Mouse (Mus musculus): ENCODE data around the gene Dsel. TPM values are rescaled to one million over a fixed set of nuclear protein-coding genes. Genes with fewer than 3 reads are reported as not detected.

The Dsel gene
- total and polyA plus RNA-seq, 2 experiments from 2014 or later, result 7.3 to 15.9 TPM

DNA sequence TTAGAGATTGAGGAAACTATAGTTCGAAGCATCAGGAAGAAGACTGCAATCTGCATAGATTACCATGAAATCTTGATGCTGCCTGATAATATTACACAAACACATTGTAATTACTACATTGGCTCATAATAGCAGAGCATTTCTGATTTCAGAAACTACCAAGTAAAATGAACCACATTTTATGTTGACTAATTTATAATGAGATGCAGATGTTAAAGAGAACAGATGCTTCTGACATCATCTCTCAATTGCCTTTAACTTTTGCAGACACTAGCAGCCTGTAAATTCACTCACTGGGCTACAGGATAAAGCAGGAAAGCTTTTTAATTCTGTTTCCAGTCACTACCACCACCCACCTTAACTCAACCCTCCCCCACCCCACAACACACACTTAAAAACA lies 6.9 kb downstream of the Dsel start:
- ATAC-seq (no peak), DNase-seq (ENCODE audit: low spot score) (no peak)
- Histone ChIP-seq H3K4me3 (ENCODE audit: low read length) (no peak overlapping the region), H3K4me2 (ENCODE audit: low read depth, low read length) (no peak overlapping the region), H3K36me3 (ENCODE audit: insufficient read depth, low read length) (no peaks in the 10 kb centered on the region), H3K4me1 (ENCODE audit: insufficient read depth, low read length) (no peaks in the 10 kb centered on the region), H3K9me3 (ENCODE audit: low read length) (no peaks in the 10 kb centered on the region), H3K27me3 (ENCODE audit: insufficient read depth, low read length) (no peaks in the 10 kb centered on the region), H3K9ac (replicated peaks; ENCODE audit: low read length) (no peak overlapping the region), H3K27ac (no peak overlapping the region)
- WGBS, result 87% methylated on average over 1 of the region's 1 CpGs
- TF ChIP-seq CTCF (IDR thresholded peaks at IDR 0.05; ENCODE audit: low read depth), result no peak

DNA sequence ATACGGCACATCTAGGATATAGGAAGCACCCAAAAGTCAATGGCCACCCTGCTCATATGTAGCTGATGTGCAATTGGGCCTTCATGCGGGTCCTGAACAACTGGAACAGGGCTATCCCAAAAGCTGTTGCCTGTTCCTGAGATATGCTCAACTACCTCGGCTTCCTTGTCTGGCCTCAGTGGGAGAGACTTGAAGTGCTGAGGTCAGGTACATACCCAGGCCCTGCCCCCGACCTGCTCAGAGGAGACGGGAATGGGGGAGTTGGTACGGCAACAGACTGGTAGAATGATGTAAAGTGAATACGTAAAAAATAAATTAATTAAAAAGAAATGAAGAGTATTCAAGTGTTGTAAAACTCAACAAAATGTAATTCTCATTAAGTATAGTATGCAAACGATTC lies 12.3 kb downstream of the Dsel start:
- Histone ChIP-seq H3K4me3 (ENCODE audit: low read length) (no peak overlapping the region), H3K27me3 (ENCODE audit: insufficient read depth, low read length) (no peaks in the 10 kb centered on the region), H3K27ac (no peak overlapping the region), H3K4me1 (ENCODE audit: insufficient read depth, low read length) (no peaks in the 10 kb centered on the region), H3K9me3 (ENCODE audit: low read length) (no peaks in the 10 kb centered on the region), H3K9ac (replicated peaks; ENCODE audit: low read length) (no peak overlapping the region), H3K4me2 (ENCODE audit: low read depth, low read length) (no peak overlapping the region), H3K36me3 (ENCODE audit: insufficient read depth, low read length) (no peaks in the 10 kb centered on the region)
- DNase-seq (ENCODE audit: low spot score), result no peak
- no peak for ATAC-seq
- no peak for TF ChIP-seq CTCF (IDR thresholded peaks at IDR 0.05; ENCODE audit: low read depth)
- WGBS, result 90% methylated on average over 8 of the region's 8 CpGs

DNA sequence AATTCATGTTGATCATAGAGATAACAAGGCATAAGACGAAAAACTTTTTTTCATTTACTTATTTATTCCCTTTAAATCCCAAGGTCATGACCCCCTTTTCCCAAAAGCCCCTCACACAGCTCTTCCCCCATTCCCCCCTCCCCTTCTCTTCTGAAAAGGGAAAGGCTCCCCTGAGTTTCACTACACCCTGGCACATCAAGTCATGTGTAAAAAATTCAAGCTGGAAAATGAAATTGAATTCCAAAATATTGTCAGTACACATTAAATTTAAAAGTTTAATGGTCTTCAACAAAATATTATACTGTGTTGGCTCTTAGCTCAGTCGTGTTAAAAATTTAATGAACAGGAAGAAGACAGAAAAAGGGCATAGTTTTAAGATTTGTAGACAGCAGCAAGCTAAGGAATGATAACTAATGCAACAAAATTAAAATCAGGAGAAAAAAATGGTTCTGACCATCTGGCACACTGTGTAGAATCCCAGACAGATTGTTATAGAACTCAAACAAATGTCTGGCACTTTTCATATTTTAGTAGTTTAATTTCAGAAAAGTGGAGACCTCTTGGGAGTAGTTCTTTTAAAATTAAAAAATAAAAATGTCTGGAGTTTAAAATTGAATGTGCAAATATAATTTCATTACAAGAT lies 31.0 kb downstream of the Dsel start:
- no peaks in the 10 kb centered on the region for H3K36me3 ChIP-seq (ENCODE audit: insufficient read depth, low read length)
- no peak overlapping the region for H3K4me3 ChIP-seq (ENCODE audit: low read length)
- DNase-seq (ENCODE audit: low spot score) (peak; percentile 2), ATAC-seq (no peak)
- H3K9me3 ChIP-seq (ENCODE audit: low read length), result no peaks in the 10 kb centered on the region
- 48% methylated on average over 2 of the region's 2 CpGs for WGBS
- no peak overlapping the region for H3K27ac ChIP-seq
- no peak for TF ChIP-seq CTCF (IDR thresholded peaks at IDR 0.05; ENCODE audit: low read depth)
- no peak overlapping the region for H3K9ac ChIP-seq (replicated peaks; ENCODE audit: low read length)
- H3K4me1 ChIP-seq (ENCODE audit: insufficient read depth, low read length), result no peaks in the 10 kb centered on the region
- no peak overlapping the region for H3K4me2 ChIP-seq (ENCODE audit: low read depth, low read length)
- H3K27me3 ChIP-seq (ENCODE audit: insufficient read depth, low read length), result no peaks in the 10 kb centered on the region
